Mouse (Mus musculus) heart, embryonic 12.5 days (tissue): ENCODE measurements around the gene Hpdl. TPM values are rescaled to one million over a fixed set of nuclear protein-coding genes. Genes with fewer than 3 reads are reported as not detected.

Experiments
- polyA plus RNA-seq: library from polyadenylated mRNA; unstranded; fragments of >200 nt; fragmentation: Nextera tagmentation; extraction: Ambion mirVana; gene quantifications from 2 replicates; pipeline ENCODE4 v1.2.1, GENCODE M21; 2016

Hpdl gene
- polyA plus RNA-seq, 1 experiment from 2014 or later, result 0.66 TPM

Other genes starting within 250 kb of the Hpdl start
- 3.1 and 3.4 TPM in 2 replicates for gene Ccdc17, start 225.1 kb downstream of the Hpdl start, polyA plus RNA-seq
- gene Nasp, start 193.8 kb downstream of the Hpdl start, polyA plus RNA-seq, result 116 and 121 TPM in 2 replicates
- 550 and 559 TPM in 2 replicates for gene Akr1a1, start 170.0 kb downstream of the Hpdl start, polyA plus RNA-seq
- 963 and 983 TPM in 2 replicates for gene Prdx1, start 136.2 kb downstream of the Hpdl start, polyA plus RNA-seq
- gene Mmachc, start 113.3 kb downstream of the Hpdl start, polyA plus RNA-seq, result 31.8 and 34.5 TPM in 2 replicates
- 15.9 and 17.5 TPM in 2 replicates for gene Ccdc163, start 113.2 kb downstream of the Hpdl start, polyA plus RNA-seq
- 2.9 and 3.1 TPM in 2 replicates for gene Tesk2, start 100.8 kb downstream of the Hpdl start, polyA plus RNA-seq
- 19.1 and 22.8 TPM in 2 replicates for gene Toe1, start 14.1 kb downstream of the Hpdl start, polyA plus RNA-seq
- gene Mutyh, start 14.0 kb downstream of the Hpdl start, polyA plus RNA-seq, result 10.7 and 11.6 TPM in 2 replicates
- 0.50 and 0.79 TPM in 2 replicates for gene Zswim5, start 55.7 kb upstream of the Hpdl start, polyA plus RNA-seq
- gene Urod, start 172.7 kb upstream of the Hpdl start, polyA plus RNA-seq, result 90.9 and 92.2 TPM in 2 replicates
- 6.8 and 8.0 TPM in 2 replicates for gene Hectd3, start 173.6 kb upstream of the Hpdl start, polyA plus RNA-seq
- 25.2 and 29.2 TPM in 2 replicates for gene Eif2b3, start 197.7 kb upstream of the Hpdl start, polyA plus RNA-seq